Mouse (Mus musculus): ENCODE results near the gene Irf9.

GRCm38 (mm10) chr14:55603633-55604576 lies 534 bp downstream of the Irf9 start:
- peak; percentile 99 for TF ChIP-seq CTCF (IDR thresholded peaks at IDR 0.05; ENCODE audit: low read depth)
- TF ChIP-seq EP300 (IDR thresholded peaks at IDR 0.05; ENCODE audit: low read depth): peak; percentile 88; the same call in 1 of the 2 replicates

Data from liver, postnatal 0 days (tissue).